Mouse (Mus musculus): ENCODE data around the gene Hfe2.

Gene Hfe2

GRCm38 (mm10) chr3:96526864-96527542 lies 2.0 kb downstream of the Hfe2 start:
- in situ Hi-C loops (cut with MboI, MseI) = loop anchor here in 1 of 2 experiments (10.0 kb wide), 1 partner anchor 128 kb away; no protein-coding TSS in a partner anchor

- in situ Hi-C loops (cut with MboI, MseI) = loop anchor here in 1 of 2 experiments (10.0 kb wide), 1 partner anchor 126 kb away; no protein-coding TSS in a partner anchor
These were observed 3.5 kb downstream of the Hfe2 start for GRCm38 (mm10) chr3:96528506-96528905.

- in situ Hi-C loops (cut with MboI, MseI) = no loop called here
These were observed 7.1 kb downstream of the Hfe2 start for GRCm38 (mm10) chr3:96532050-96532449.

- in situ Hi-C loops (cut with MboI, MseI) = no loop called here
These were observed 9.3 kb downstream of the Hfe2 start for GRCm38 (mm10) chr3:96534300-96534699.

GRCm38 (mm10) chr3:96539316-96539715 lies 14.3 kb downstream of the Hfe2 start:
- in situ Hi-C loops (cut with MboI, MseI) = no loop called here

- in situ Hi-C loops (cut with MboI, MseI) = loop anchor here (5.0 kb wide), 2 partner anchors 37 to 107 kb away; partner anchors contain the start of genes Gm16253 (in 2 of the 2) and Itga10 (in 1 of the 2)
These were observed 15.8 kb downstream of the Hfe2 start for GRCm38 (mm10) chr3:96540740-96541139.

GRCm38 (mm10) chr3:96541328-96542078 lies 16.5 kb downstream of the Hfe2 start:
- in situ Hi-C loops (cut with MboI, MseI) = loop anchor here (5.0 kb wide), 2 partner anchors 36 to 106 kb away; partner anchors contain the start of genes Gm16253 (in 2 of the 2) and Itga10 (in 1 of the 2)

- in situ Hi-C loops (cut with MboI, MseI) = loop anchor here (5.0 kb wide), 2 partner anchors 35 to 105 kb away; partner anchors contain the start of genes Gm16253 (in 2 of the 2) and Itga10 (in 1 of the 2)
These were observed 17.6 kb downstream of the Hfe2 start for GRCm38 (mm10) chr3:96542554-96542953.

- in situ Hi-C loops (cut with MboI, MseI) = loop anchor here (5.0 kb wide), 2 partner anchors 34 to 104 kb away; partner anchors contain the start of genes Gm16253 (in 2 of the 2) and Itga10 (in 1 of the 2)
These were observed 18.4 kb downstream of the Hfe2 start for GRCm38 (mm10) chr3:96543345-96543744.

- in situ Hi-C loops (cut with MboI, MseI) = loop anchor here in 1 of 2 experiments (5.0 kb wide), 1 partner anchor 92 kb away; the partner anchor contains the start of genes Gm42957 and Pex11b
These were observed 20.6 kb downstream of the Hfe2 start for GRCm38 (mm10) chr3:96545565-96545964.

- in situ Hi-C loops (cut with MboI, MseI) = loop anchor here in 1 of 2 experiments (5.0 kb wide), 1 partner anchor 90 kb away; the partner anchor contains the start of genes Gm42957 and Pex11b
These were observed 21.9 kb downstream of the Hfe2 start for GRCm38 (mm10) chr3:96546880-96547279.

GRCm38 (mm10) chr3:96547389-96547960 lies 22.5 kb downstream of the Hfe2 start:
- in situ Hi-C loops (cut with MboI, MseI) = loop anchor here in 1 of 2 experiments (5.0 kb wide), 1 partner anchor 90 kb away; the partner anchor contains the start of genes Gm42957 and Pex11b

GRCm38 (mm10) chr3:96548824-96549223 lies 23.9 kb downstream of the Hfe2 start:
- in situ Hi-C loops (cut with MboI, MseI) = loop anchor here in 1 of 2 experiments (5.0 kb wide), 1 partner anchor 88 kb away; the partner anchor contains the start of genes Gm42957 and Pex11b

- in situ Hi-C loops (cut with MboI, MseI) = loop anchor here in 1 of 2 experiments (5.0 kb wide), 1 partner anchor 88 kb away; the partner anchor contains the start of genes Gm42957 and Pex11b
These were observed 24.4 kb downstream of the Hfe2 start for GRCm38 (mm10) chr3:96549346-96549745.

- in situ Hi-C loops (cut with MboI, MseI) = loop anchor here in 1 of 2 experiments (25.0 kb wide), 1 partner anchor 889 kb away; the partner anchor contains the start of gene Mcl1
These were observed 26.2 kb downstream of the Hfe2 start for GRCm38 (mm10) chr3:96551203-96551602.

GRCm38 (mm10) chr3:96551890-96552289 lies 26.9 kb downstream of the Hfe2 start:
- in situ Hi-C loops (cut with MboI, MseI) = loop anchor here in 1 of 2 experiments (25.0 kb wide), 1 partner anchor 890 kb away; the partner anchor contains the start of gene Mcl1

- in situ Hi-C loops (cut with MboI, MseI) = loop anchor here in 1 of 2 experiments (25.0 kb wide), 1 partner anchor 891 kb away; the partner anchor contains the start of gene Mcl1
These were observed 28.6 kb downstream of the Hfe2 start for GRCm38 (mm10) chr3:96553601-96554000.

- in situ Hi-C loops (cut with MboI, MseI) = loop anchor here in 1 of 2 experiments (25.0 kb wide), 1 partner anchor 892 kb away; the partner anchor contains the start of gene Mcl1
These were observed 29.3 kb downstream of the Hfe2 start for GRCm38 (mm10) chr3:96554251-96554650.

GRCm38 (mm10) chr3:96555041-96555596 lies 30.1 kb downstream of the Hfe2 start:
- in situ Hi-C loops (cut with MboI, MseI) = loop anchor here in 1 of 2 experiments (25.0 kb wide), 1 partner anchor 893 kb away; the partner anchor contains the start of gene Mcl1

- in situ Hi-C loops (cut with MboI, MseI) = loop anchor here in 1 of 2 experiments (25.0 kb wide), 1 partner anchor 894 kb away; the partner anchor contains the start of gene Mcl1
These were observed 31.1 kb downstream of the Hfe2 start for GRCm38 (mm10) chr3:96555999-96556614.

Data from T-helper 17 cell (primary cell).